Mouse (Mus musculus) adrenal gland (tissue): Measurements from ENCODE around the gene Usf2.
"Not testable (repeated sequence)": the region's sequence is repeated elsewhere in the genome, so short reads cannot be mapped to it uniquely, and the experiment has no call there.

Source experiments
- intact Hi-C: fragments of 180-260 bp; cut with DNase I; formaldehyde crosslinking; loops from one replicate; pipeline ENCODE4 v1.15.1; 2025

The Usf2 gene

GRCm38 (mm10) chr7:30958866-30959487 is 2.4 kb upstream of the Usf2 start:
- intact Hi-C loops = loop anchor here (10.0 kb wide), 1 partner anchor 84 kb away; no protein-coding TSS in a partner anchor

GRCm38 (mm10) chr7:30958109-30958865 is 1.7 kb upstream of the Usf2 start:
- intact Hi-C loops = loop anchor here (10.0 kb wide), 1 partner anchor 83 kb away; no protein-coding TSS in a partner anchor

DNA sequence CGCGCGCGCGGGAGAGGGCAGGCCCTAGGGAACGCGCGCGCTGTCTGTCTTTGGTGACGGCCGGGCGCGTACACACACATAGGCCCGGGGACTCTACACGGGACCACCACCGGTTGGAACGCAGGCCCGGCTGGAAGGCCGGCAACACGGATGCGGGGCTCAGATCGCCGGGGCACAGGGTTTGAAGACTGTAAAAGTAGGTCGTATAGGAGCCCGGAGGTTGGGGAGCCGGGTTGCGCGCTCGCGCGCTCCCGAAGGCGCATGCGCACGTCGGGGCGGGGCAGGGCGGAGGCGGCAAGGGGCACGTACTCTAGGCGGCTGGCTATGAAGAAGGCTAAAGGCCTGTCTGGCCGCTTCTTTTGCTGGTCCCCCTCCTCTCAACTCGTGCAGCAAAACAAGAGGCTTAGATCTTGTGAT is 772 bp upstream of the Usf2 start:
- intact Hi-C loops = loop anchor here (10.0 kb wide), 1 partner anchor 83 kb away; no protein-coding TSS in a partner anchor

DNA sequence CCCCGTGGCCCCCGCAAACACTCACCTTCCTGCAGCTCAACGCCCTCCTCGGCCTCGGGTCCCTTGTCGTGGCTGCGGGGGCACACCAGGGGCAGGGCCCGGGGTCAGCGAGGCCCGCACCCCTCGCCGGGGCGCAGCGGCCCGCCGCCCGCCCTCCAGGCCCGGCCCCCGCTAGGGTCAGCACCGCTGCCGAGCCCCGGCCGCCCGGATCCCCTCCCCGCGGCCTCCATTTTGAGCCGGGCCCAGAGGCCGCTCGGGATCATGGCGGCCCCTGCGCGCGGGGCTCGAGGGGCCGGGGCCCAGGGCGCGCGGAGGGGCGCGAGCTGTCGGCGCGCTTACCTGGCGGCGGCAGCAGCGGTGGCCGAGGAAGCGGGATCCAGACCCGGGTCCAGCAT is 249 bp downstream of the Usf2 start:
- intact Hi-C loops = loop anchor here (10.0 kb wide), 1 partner anchor 82 kb away; no protein-coding TSS in a partner anchor

DNA sequence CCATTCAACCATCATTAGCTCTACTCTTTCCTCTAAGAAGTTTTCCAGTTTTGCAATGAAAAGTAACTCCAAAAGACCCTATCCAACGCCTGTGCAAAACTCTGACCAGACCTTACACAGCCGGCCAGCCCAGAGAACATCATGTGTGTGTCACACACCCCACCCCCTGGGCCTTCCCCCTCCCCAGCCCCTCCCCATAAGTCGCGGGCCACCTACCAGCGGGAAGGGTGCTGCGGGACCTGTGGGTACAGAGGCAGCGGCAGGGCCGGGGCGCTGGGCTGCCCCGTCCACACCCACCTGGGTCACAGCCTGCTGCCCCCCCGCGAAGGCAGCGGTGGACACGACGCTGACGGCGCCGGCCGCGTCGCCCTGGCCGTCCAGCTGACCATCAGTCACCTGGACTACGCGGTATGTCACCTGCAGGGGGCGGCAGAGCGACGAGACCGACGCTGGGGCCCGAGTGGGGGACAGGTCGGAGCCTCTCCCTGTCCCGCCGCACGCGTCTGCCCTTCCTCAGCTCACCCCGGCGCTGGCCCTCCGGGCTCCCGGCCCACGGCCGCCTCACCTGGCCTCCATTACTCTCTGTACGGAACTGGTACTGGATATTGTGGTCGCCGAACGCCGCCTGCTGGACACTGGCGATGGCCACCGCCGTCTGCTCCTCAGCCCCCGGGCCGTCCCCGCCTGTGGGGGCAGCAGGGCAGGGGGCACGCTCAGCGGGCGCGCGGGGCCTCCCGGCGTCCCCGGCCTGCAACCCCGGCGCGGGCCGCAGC is 833 bp downstream of the Usf2 start:
- intact Hi-C loops = loop anchor here (10.0 kb wide), 1 partner anchor 81 kb away; no protein-coding TSS in a partner anchor

DNA sequence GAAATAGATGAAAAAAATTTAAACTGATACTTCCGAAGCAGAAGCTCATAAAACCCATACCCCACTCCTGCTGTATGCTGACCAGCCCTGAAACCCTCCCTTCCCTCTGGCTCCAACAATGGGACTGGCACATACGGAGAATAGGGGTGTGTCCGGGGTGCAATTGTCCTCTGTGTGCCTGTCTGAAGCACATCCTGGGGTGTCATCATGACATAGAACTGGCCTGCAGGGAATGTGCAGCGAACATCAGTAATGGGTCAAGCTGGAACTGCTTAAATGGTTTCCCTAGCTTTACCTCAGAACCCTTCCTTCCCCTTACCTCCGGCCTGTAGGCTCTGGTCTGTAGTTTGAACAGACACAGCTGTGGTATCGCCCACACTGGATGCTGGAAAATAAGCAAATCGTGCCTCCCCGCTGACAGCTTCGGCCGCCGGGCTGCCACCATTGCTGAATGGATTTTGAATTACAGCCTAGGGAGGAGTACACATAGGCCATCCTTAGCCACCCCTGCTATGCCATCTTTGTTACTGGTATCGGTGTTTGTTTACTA is 1.6 kb downstream of the Usf2 start:
- intact Hi-C loops = loop anchor here (10.0 kb wide), 1 partner anchor 80 kb away; no protein-coding TSS in a partner anchor

DNA sequence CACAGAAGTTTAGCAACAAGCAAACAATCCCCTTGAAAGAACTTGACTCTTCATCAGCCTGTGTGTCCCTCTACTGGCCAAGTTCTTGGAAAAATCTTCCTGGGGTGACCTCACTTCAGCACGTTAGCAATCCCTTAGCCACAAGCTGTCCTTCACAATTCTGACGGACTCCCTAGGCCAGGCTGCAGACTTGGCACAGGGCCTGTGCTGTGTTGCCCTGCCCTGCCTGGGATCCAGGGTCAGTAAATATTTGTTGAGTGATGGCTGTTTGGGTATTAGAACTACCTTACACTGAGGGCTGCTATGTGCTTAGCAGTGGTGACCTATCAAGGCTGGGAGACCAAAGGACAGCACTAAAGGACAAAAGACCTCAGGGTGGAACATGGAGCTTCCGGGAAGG is 2.6 kb downstream of the Usf2 start:
- intact Hi-C loops = loop anchor here (10.0 kb wide), 1 partner anchor 79 kb away; no protein-coding TSS in a partner anchor

- intact Hi-C loops = loop anchor here (10.0 kb wide), 1 partner anchor 79 kb away; no protein-coding TSS in a partner anchor
Observed at GRCm38 (mm10) chr7:30953459-30953858, 3.1 kb downstream of the Usf2 start.

DNA sequence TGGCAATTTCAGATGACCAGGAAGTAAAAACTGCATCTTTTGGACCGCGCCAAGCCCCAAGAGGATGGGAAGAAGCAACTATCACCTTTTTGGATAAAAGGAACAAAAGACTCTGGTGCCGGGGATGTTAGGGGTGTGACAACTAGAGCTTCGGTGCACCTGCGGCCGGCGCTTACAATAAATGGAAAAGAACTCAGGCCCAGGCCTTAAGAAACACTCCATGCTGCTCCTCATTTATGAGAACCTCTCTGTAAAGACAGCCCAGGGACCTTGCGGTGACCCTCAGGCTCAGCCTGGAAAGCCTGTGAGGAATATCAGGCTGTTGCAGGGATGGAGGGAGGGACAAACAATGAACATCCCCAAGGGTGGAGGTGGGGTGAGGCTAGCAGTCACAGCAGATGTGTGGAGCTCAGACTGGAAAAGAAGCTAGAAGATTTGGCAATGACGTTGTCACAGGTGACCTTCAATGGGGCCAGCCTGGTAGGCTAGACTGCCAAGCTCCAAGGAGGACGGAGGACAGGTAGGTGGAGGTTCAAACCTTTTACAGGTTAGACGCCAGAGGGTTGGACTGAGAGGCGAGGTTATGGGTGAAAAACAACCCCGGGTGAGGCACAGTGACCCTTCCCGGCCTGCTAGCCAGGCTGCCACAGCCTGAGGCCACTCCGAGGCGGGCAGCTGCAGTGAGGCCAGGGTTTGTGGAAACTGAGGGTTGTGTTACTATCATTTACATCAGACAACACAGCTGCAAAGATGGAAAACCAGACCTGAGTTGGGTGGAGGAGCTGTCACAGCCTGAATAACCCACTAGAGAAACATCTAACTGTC is 4.0 kb downstream of the Usf2 start:
- intact Hi-C loops = loop anchor here (10.0 kb wide), 1 partner anchor 78 kb away; no protein-coding TSS in a partner anchor

- intact Hi-C loops = loop anchor here (10.0 kb wide), 1 partner anchor 75 kb away; no protein-coding TSS in a partner anchor
Observed at GRCm38 (mm10) chr7:30949902-30950301, 6.7 kb downstream of the Usf2 start.

DNA sequence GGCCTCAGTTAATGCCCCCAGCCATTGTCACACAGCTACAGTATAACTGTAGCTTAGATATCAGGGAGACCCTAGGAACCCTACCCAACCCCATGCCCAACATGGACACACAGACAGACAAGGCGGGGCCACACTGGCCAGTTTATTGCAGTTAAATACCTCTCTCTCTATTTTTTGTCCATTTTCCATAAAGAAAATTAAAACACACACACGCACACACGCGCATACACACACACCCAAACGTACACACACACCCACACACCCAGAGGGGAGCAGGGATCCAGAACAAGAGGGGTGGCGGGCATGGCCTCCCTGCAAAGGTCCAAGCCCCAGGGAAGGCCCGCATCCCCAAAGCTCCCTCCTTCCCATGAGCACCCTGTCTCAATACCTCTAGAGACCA is 10.7 kb downstream of the Usf2 start:
- intact Hi-C loops = no loop called here

DNA sequence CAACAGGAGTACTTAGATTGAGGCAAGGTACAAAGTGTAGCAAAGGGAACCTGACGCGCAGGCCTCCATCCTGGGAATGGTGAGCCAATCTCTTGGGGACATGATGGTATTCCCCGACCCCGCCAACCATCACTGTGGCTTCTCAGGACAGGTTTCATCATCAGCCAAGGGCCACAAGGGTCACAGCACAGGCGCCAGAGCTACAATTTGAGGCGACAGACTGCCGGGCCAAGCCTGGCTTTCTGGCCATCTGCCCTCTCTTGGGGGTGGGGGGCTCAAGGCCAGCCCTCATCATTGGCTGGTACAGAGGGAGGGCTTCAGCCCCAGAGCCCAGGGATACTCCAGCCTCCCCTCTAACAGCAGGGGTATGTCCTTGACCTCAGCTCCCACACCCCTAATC is 11.1 kb downstream of the Usf2 start:
- intact Hi-C loops = not testable (repeated sequence)

GRCm38 (mm10) chr7:30944706-30945105 is 11.9 kb downstream of the Usf2 start:
- intact Hi-C loops = not testable (repeated sequence)

- intact Hi-C loops = no loop called here
Observed at GRCm38 (mm10) chr7:30943909-30944635, 12.5 kb downstream of the Usf2 start, which contains the start of gene Hamp. TSS of gene Hamp (minus strand) at chr7:30944032.

DNA sequence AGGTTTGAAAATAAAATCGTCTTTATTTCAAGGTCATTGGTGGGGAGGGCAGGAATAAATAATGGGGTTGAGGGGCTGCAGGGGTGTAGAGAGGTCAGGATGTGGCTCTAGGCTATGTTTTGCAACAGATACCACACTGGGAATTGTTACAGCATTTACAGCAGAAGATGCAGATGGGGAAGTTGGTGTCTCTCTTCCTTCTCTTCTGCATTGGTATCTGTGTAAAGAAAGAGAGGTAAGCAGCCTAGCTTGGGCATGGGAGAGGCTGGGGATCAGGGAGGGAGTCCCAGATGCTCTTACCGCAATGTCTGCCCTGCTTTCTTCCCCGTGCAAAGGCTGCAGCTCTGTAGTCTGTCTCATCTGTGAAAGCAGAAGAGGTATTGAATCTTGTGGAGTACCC is 14.2 kb downstream of the Usf2 start:
- intact Hi-C loops = not testable (repeated sequence)

- intact Hi-C loops = not testable (repeated sequence)
Observed at GRCm38 (mm10) chr7:30940070-30940469, 16.5 kb downstream of the Usf2 start.

DNA sequence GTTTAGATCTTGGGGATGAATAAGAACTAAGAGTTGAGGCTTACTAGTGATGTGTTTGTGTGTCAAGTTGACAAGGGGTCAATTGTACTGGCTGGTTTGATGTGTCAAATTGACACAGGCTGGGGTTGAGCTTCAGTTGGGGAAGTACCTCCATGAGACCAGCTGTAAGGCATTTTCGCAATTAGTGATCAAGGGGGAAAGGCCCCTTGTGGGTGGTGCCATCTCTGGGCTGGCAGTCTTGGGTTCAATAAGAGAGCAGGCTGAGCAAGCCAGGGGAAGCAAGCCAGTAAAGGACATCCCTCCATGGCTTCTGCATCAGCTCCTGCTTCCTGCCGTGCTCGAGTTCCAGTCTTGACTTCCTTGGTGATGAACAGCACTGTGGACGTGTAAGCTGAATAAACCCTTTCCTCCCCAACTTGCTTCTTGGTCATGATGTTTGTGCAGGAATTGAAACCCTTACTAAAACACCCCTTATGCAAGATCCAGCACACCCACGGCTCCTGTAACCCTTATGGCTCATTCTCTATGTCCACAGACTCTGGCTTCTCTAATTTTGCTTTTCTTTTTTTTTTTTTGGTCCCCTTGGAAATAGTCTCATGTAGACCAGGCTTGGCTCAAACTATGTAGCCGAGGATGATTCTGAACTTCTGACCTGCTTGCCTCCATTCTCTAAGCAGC is 21.0 kb downstream of the Usf2 start:
- intact Hi-C loops = not testable (repeated sequence)

DNA sequence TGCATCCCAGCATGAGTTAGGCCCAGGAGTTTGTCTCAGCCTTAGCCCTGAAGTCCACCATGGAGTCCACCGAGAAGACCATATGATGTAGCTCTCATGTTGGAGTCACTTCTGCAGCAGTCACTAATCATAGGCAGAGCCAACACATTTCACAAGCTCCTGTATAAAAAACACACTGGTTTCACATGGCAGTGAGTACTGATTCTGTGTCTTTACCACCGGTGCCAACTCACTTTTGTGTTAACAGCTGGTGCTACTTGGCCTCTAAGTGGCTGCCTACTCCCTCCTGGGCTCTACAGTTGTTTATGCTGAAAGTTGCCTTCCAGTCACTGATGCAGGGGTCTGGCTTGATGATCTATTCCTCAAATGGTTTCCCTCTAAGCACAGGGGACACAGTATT is 32.0 kb downstream of the Usf2 start, which contains the start of gene Hamp2:
Gene Hamp2, minus strand, starts transcription at position 101 of the 400 bp plus-strand sequence.
- intact Hi-C loops = not testable (repeated sequence)

DNA sequence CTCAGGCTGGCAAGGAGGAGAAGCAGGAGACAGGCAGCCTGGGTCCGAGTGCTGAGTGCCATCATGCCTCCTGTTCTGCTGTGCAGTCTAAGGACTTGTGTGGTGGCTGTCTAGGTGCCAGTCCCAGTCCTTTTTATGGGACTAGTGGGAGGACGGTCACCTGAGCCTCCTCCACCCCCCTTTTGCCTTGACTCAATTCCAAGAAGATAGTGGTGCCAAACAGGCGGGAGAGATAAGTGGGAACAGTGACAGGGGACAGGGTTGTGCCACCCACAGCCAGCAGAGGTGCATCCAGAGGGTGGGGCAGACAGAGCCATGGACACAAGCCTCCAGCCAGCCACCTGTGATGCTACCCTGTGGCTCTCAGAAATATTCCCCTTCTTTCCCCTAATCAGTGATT is 32.5 kb downstream of the Usf2 start:
- intact Hi-C loops = no loop called here
